Mouse (Mus musculus) forebrain, embryonic 16.5 days (tissue): ENCODE measurements around the gene Barhl2. TPM values are rescaled to one million over a fixed set of nuclear protein-coding genes. Genes with fewer than 3 reads are reported as not detected.

Source experiments
- ATAC-seq: fragments of 200-750 bp; cut with Nextera tagmentation; 2 replicates; pipeline ENCODE4 v1.8.0; 2017; ENCODE audit warnings: mild to moderate bottlenecking, moderate library complexity
- H3K27ac ChIP-seq: fragments of 300-500 bp; sonication (generic); 2 replicates; pipeline ENCODE4 v1.5.1; 2014; ENCODE audit warnings: low read length, control low read depth
- H3K27me3 ChIP-seq: fragments of 300-500 bp; sonication (generic); replicated peaks from 2 replicates; pipeline ENCODE4 v1.6.1; 2014; ENCODE audit warnings: low read length; ENCODE audit not compliant: control insufficient read depth, insufficient read depth
- H3K36me3 ChIP-seq: fragments of 300-500 bp; sonication (generic); 2 replicates; pipeline ENCODE4 v1.6.1; 2014; ENCODE audit not compliant: control insufficient read depth, insufficient read depth
- H3K4me1 ChIP-seq: fragments of 300-500 bp; sonication (generic); replicated peaks from 2 replicates; pipeline ENCODE4 v1.6.1; 2014; ENCODE audit warnings: low read length; ENCODE audit not compliant: control insufficient read depth, insufficient read depth
- H3K4me2 ChIP-seq: fragments of 300-500 bp; sonication (generic); 2 replicates; pipeline ENCODE4 v1.6.1; 2014; ENCODE audit warnings: mild to moderate bottlenecking, low read length, control low read depth
- H3K4me3 ChIP-seq: fragments of 300-500 bp; sonication (generic); replicated peaks from 2 replicates; pipeline ENCODE4 v1.5.1; 2014; ENCODE audit warnings: mild to moderate bottlenecking, low read length, control low read depth
- H3K9ac ChIP-seq: fragments of 300-500 bp; sonication (generic); replicated peaks from 2 replicates; pipeline ENCODE4 v1.6.1; 2014; ENCODE audit warnings: low read depth, low read length, control low read depth
- H3K9me3 ChIP-seq: fragments of 300-500 bp; sonication (generic); 2 replicates; pipeline ENCODE4 v1.6.1; 2016; ENCODE audit warnings: low read length; ENCODE audit not compliant: control insufficient read depth
- WGBS: fragments of 180-500 bp; shearing (Covaris S2); extraction: QIAGEN DNeasy Blood & Tissue Kit; methylation state at CpG from one replicate; pipeline ENCODE4 v1.1.7; 2014; 5-methylcytosine and 5-hydroxymethylcytosine counted together
- polyA plus RNA-seq: library from polyadenylated mRNA; unstranded; fragments of >200 nt; fragmentation: Nextera tagmentation; extraction: Ambion mirVana; gene quantifications from 2 replicates; pipeline ENCODE4 v1.2.1, GENCODE M21; 2015

Gene Barhl2
- polyA plus RNA-seq, 1 experiment from 2014 or later: 1.6 TPM

- Histone ChIP-seq H3K27me3 (peaks cover 76% of the 10 kb centered on the region), H3K9ac (no peak overlapping the region), H3K36me3 (no peaks in the 10 kb centered on the region), H3K4me2 (peak overlapping the region; percentile 58), H3K4me1 (peaks cover 26% of the 10 kb centered on the region), H3K9me3 (no peaks in the 10 kb centered on the region), H3K4me3 (peak overlapping the region; percentile 43), H3K27ac (no peak overlapping the region)
- no peak for ATAC-seq
- under 1% methylated on average over 63 of the region's 63 CpGs for WGBS
These were observed 648 bp downstream of the Barhl2 start for GRCm38 (mm10) chr5:106457111-106457925.

- H3K27me3 ChIP-seq: peaks cover 71% of the 10 kb centered on the region
- no peak overlapping the region for H3K27ac ChIP-seq
- no peak overlapping the region for H3K9ac ChIP-seq
These were observed 2.0 kb downstream of the Barhl2 start for GRCm38 (mm10) chr5:106455984-106456383.

GRCm38 (mm10) chr5:106455106-106455920 is 2.7 kb downstream of the Barhl2 start:
- Histone ChIP-seq H3K9ac (no peak overlapping the region), H3K27me3 (peaks cover 72% of the 10 kb centered on the region), H3K27ac (no peak overlapping the region), H3K4me2 (no peak overlapping the region), H3K36me3 (no peaks in the 10 kb centered on the region), H3K4me3 (no peak overlapping the region; the same call in 1 of the 2 replicates), H3K9me3 (no peaks in the 10 kb centered on the region), H3K4me1 (peaks cover 27% of the 10 kb centered on the region)
- no peak for ATAC-seq
- WGBS: 2% methylated on average over 17 of the region's 17 CpGs

More at GRCm38 (mm10) chr5:106455984-106456383, 2.0 kb downstream of the Barhl2 start:
- WGBS: 4% methylated on average over 7 of the region's 7 CpGs
- ATAC-seq: no peak
- Histone ChIP-seq H3K4me3 (no peak overlapping the region; the same call in 1 of the 2 replicates), H3K4me2 (no peak overlapping the region), H3K4me1 (peaks cover 31% of the 10 kb centered on the region), H3K9me3 (no peaks in the 10 kb centered on the region), H3K36me3 (no peaks in the 10 kb centered on the region)

- no peak for ATAC-seq
- H3K27me3 ChIP-seq: peaks cover 72% of the 10 kb centered on the region
- H3K4me2 ChIP-seq: no peak overlapping the region
- H3K4me3 ChIP-seq: no peak overlapping the region
- H3K9ac ChIP-seq: no peak overlapping the region
- WGBS: 4% methylated on average over 9 of the region's 9 CpGs
- H3K4me1 ChIP-seq: peaks cover 27% of the 10 kb centered on the region
- no peak overlapping the region for H3K27ac ChIP-seq
- H3K9me3 ChIP-seq: no peaks in the 10 kb centered on the region
- H3K36me3 ChIP-seq: no peaks in the 10 kb centered on the region
These were observed 3.4 kb downstream of the Barhl2 start for GRCm38 (mm10) chr5:106454411-106455105.

- no peak for ATAC-seq
- H3K9ac ChIP-seq: no peak overlapping the region
- H3K4me3 ChIP-seq: no peak overlapping the region; the same call in 1 of the 2 replicates
- H3K9me3 ChIP-seq: no peaks in the 10 kb centered on the region
- no peaks in the 10 kb centered on the region for H3K36me3 ChIP-seq
- peaks cover 72% of the 10 kb centered on the region for H3K27me3 ChIP-seq
- H3K4me1 ChIP-seq: peaks cover 22% of the 10 kb centered on the region
- H3K27ac ChIP-seq: no peak overlapping the region
- H3K4me2 ChIP-seq: no peak overlapping the region
- 1% methylated on average over 13 of the region's 13 CpGs for WGBS
These were observed 4.1 kb downstream of the Barhl2 start for GRCm38 (mm10) chr5:106453886-106454321.

GRCm38 (mm10) chr5:106453181-106453885 is 4.6 kb downstream of the Barhl2 start:
- Histone ChIP-seq H3K4me2 (no peak overlapping the region), H3K4me3 (peak overlapping the region; percentile 19), H3K27ac (no peak overlapping the region), H3K9me3 (no peaks in the 10 kb centered on the region), H3K27me3 (peaks cover 71% of the 10 kb centered on the region), H3K4me1 (peaks cover 16% of the 10 kb centered on the region), H3K36me3 (no peaks in the 10 kb centered on the region), H3K9ac (no peak overlapping the region)
- under 1% methylated on average over 45 of the region's 45 CpGs for WGBS
- ATAC-seq: 0 out of 2 replicates have a peak, but pooled peaks have one; percentile 27

GRCm38 (mm10) chr5:106452686-106453085 is 5.3 kb downstream of the Barhl2 start:
- WGBS: 6% methylated on average over 2 of the region's 4 CpGs
- H3K4me2 ChIP-seq: no peak overlapping the region
- ATAC-seq: no peak
- peaks cover 11% of the 10 kb centered on the region for H3K4me1 ChIP-seq
- no peak overlapping the region for H3K9ac ChIP-seq
- no peak overlapping the region for H3K4me3 ChIP-seq
- no peaks in the 10 kb centered on the region for H3K36me3 ChIP-seq
- no peaks in the 10 kb centered on the region for H3K9me3 ChIP-seq
- H3K27ac ChIP-seq: no peak overlapping the region
- H3K27me3 ChIP-seq: peaks cover 73% of the 10 kb centered on the region

- Histone ChIP-seq H3K27ac (no peak overlapping the region), H3K36me3 (no peaks in the 10 kb centered on the region), H3K9me3 (no peaks in the 10 kb centered on the region), H3K9ac (no peak overlapping the region), H3K4me2 (no peak overlapping the region), H3K4me1 (peaks cover 7% of the 10 kb centered on the region), H3K4me3 (peak overlapping the region; percentile 13), H3K27me3 (peaks cover 81% of the 10 kb centered on the region)
- WGBS: 2% methylated on average over 32 of the region's 32 CpGs
- ATAC-seq: no peak
These were observed 6.1 kb downstream of the Barhl2 start for GRCm38 (mm10) chr5:106451681-106452440.
